Mouse (Mus musculus) hindbrain, postnatal 0 days (tissue): ENCODE measurements around the gene Sorl1. TPM values are rescaled to one million over a fixed set of nuclear protein-coding genes. Genes with fewer than 3 reads are reported as not detected.
A peak's percentile ranks its signal among the peaks of the same experiment; 100 is the strongest.

Experiments
- ATAC-seq: fragments of 200-750 bp; cut with Nextera tagmentation; 2 replicates; pipeline ENCODE4 v1.8.0; 2017; ENCODE audit warnings: mild to moderate bottlenecking, moderate TSS enrichment, moderate library complexity
- DNase-seq: peaks from one replicate; pipeline ENCODE4 v3.0.0-alpha.2; 2015; ENCODE audit warnings: low spot score
- H3K27ac ChIP-seq: fragments of 300-500 bp; sonication (generic); 2 replicates; pipeline ENCODE4 v1.5.1; 2014; ENCODE audit warnings: mild to moderate bottlenecking
- H3K27me3 ChIP-seq: fragments of 300-500 bp; sonication (generic); 2 replicates; pipeline ENCODE4 v1.6.1; 2014; ENCODE audit warnings: low read length, mixed read lengths; ENCODE audit not compliant: insufficient read depth
- H3K36me3 ChIP-seq: fragments of 300-500 bp; sonication (generic); 2 replicates; pipeline ENCODE4 v1.6.1; 2014; ENCODE audit warnings: low read length, mixed read lengths; ENCODE audit not compliant: insufficient read depth
- H3K4me1 ChIP-seq: fragments of 300-500 bp; sonication (generic); 2 replicates; pipeline ENCODE4 v1.6.1; 2014; ENCODE audit warnings: antibody characterized with exemption, low read length, mixed read lengths; ENCODE audit not compliant: insufficient read depth
- H3K4me2 ChIP-seq: fragments of 300-500 bp; sonication (generic); 2 replicates; pipeline ENCODE4 v1.6.1; 2014; ENCODE audit warnings: low read depth, mild to moderate bottlenecking, low read length, moderate library complexity, mixed read lengths
- H3K4me3 ChIP-seq: fragments of 300-500 bp; sonication (generic); 2 replicates; pipeline ENCODE4 v1.5.1; 2014; ENCODE audit warnings: low read length
- H3K9ac ChIP-seq: fragments of 300-500 bp; sonication (generic); replicated peaks from 2 replicates; pipeline ENCODE4 v1.6.1; 2014; ENCODE audit warnings: mild to moderate bottlenecking, low read length, moderate library complexity, mixed read lengths
- H3K9me3 ChIP-seq: fragments of 300-500 bp; sonication (generic); 2 replicates; pipeline ENCODE4 v1.6.1; 2016; ENCODE audit warnings: low read length, mixed read lengths
- CTCF ChIP-seq: IDR thresholded peaks from 2 replicates; pipeline ENCODE4 v1.5.1; 2016; ENCODE audit warnings: antibody characterized with exemption, control low read depth, low read depth
- WGBS: fragments of 180-500 bp; shearing (Covaris S2); extraction: QIAGEN DNeasy Blood & Tissue Kit; methylation state at CpG from one replicate; pipeline ENCODE4 v1.1.7; 2014; 5-methylcytosine and 5-hydroxymethylcytosine counted together
- polyA plus RNA-seq: library from polyadenylated mRNA; unstranded; fragments of >200 nt; fragmentation: Nextera tagmentation; extraction: Ambion mirVana; gene quantifications from 2 replicates; pipeline ENCODE4 v1.2.1, GENCODE M21; 2015
- total RNA-seq: library from RNA; depleted of rRNA; stranded (reverse); fragments of >200 nt; gene quantifications from 2 replicates; pipeline ENCODE4 v1.2.3, GENCODE M21; 2014

The Sorl1 gene
- total and polyA plus RNA-seq, 2 experiments from 2014 or later, result 8.2 to 25.6 TPM

DNA sequence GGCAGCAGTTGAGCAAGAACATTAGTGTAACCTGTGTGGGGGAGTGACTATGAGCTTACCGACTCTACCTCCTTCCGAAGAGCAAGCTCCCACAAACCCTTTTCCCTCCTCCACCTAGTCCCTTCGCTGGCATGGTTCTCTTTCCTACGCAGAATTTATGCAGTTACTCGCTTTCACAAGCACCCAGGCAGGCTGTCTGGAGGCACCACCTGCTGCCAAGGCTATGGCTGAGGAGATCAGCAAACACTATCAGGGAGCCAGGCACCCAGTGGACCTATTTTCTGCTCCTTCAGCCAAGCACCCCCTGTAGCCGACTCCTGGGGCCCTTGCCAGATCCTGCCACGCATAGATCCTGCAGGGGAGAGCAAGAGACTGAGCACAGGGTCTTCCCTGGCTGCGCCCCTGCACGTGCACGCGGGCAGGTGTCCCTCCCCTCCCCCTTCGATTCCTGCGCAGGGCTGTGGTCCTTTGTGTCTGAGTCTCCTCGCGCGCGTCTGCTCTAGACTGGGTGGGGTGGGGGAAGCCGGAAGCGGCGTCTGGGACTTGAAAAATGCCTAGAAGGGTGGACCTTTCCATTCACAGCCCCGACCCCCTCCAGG lies 188.6 kb downstream of the Sorl1 start:
- H3K27ac ChIP-seq, result peak overlapping the region; percentile 90
- H3K27me3 ChIP-seq, result no peaks in the 10 kb centered on the region
- H3K9me3 ChIP-seq, result no peaks in the 10 kb centered on the region
- 3% methylated on average over 21 of the region's 21 CpGs for WGBS
- peak overlapping the region; percentile 33 for H3K4me3 ChIP-seq
- peak overlapping the region; percentile 49 for H3K9ac ChIP-seq
- DNase-seq, result peak; percentile 81
- H3K4me2 ChIP-seq, result peak overlapping the region; percentile 64
- no peaks in the 10 kb centered on the region for H3K36me3 ChIP-seq
- TF ChIP-seq CTCF, result 0 out of 2 replicates have a peak, but pooled peaks have one; percentile 18
- peak; percentile 93 for ATAC-seq
- H3K4me1 ChIP-seq, result peaks cover 17% of the 10 kb centered on the region

DNA sequence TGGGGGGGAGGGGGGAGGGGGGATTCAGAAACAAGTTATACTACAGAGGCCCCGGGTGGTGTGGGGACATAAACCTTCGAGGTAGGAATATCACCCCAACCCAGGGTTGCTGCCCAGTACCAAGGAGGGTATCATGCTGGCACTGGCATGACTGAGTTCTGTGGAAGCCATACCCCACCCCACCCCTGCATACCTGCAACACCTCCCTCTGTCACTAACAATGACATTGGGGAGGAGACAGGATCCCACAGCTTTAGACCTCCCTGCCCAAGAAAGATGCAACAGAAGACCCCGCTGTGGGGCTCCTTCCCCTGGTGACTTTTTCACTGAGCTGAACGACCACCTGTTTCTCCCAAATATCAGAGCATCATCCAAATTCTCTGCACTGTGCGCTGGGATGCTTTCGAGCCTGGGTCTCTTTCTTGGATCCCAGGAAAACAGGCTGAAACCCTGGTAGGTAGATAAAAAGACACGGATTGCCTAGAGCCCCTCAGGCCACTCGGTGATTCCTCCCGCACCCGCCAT lies 189.2 kb downstream of the Sorl1 start:
- no peaks in the 10 kb centered on the region for H3K36me3 ChIP-seq
- no peaks in the 10 kb centered on the region for H3K9me3 ChIP-seq
- peak overlapping the region; percentile 64 for H3K4me2 ChIP-seq
- H3K27me3 ChIP-seq, result no peaks in the 10 kb centered on the region
- peak overlapping the region; percentile 33 for H3K4me3 ChIP-seq
- no peak for ATAC-seq
- DNase-seq, result no peak
- peak overlapping the region; percentile 90 for H3K27ac ChIP-seq
- no peak for TF ChIP-seq CTCF
- H3K4me1 ChIP-seq, result peaks cover 17% of the 10 kb centered on the region
- WGBS, result 15% methylated on average over 10 of the region's 10 CpGs
- peak overlapping the region; percentile 49 for H3K9ac ChIP-seq

DNA sequence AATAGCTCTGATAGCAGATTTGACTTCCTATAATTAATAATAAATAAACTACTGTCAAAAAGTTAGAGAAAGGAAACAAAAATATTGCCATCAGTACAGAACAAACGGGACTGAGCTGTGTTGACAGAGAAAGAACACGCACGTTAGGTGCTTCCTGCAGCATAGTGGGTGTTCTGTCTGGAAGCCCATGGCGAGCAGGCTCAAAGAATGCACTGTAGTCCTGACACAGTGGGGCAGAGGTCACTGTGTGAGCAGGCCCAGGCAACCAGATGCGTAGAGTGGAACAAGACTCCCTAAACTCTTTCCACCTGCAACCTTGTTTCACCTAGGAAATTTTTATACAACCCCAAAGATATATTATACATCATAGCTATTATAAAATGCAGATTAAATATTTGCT lies 194.1 kb downstream of the Sorl1 start:
- Histone ChIP-seq H3K4me2 (no peak overlapping the region), H3K9ac (no peak overlapping the region), H3K9me3 (no peaks in the 10 kb centered on the region), H3K27me3 (no peaks in the 10 kb centered on the region), H3K27ac (no peak overlapping the region), H3K36me3 (no peaks in the 10 kb centered on the region), H3K4me1 (peaks cover 4% of the 10 kb centered on the region), H3K4me3 (no peak overlapping the region)
- no peak for TF ChIP-seq CTCF
- ATAC-seq (no peak), DNase-seq (no peak)
- 57% methylated on average over 5 of the region's 5 CpGs for WGBS

DNA sequence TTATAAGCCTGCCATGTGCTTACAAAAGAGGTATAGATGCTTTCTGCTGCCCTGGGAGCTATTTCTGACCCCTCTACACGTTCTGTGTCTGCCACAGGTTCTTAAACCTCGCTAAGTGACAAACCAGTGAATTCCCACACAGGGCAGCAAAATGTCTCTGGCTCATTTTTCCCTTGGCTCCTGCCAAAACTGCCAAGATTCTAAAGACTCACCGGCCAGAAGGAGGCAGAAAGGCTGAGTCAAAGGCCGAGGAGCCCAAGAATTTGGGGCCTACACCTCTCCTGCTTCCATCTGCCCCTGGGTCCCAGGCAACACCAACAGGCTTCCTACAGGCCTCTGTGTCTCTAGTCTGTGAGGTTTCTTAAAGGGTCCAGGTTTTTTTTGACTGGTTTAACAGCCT lies 198.4 kb downstream of the Sorl1 start:
- no peak for TF ChIP-seq CTCF
- 41% methylated on average over 4 of the region's 4 CpGs for WGBS
- no peak for DNase-seq
- no peaks in the 10 kb centered on the region for H3K27me3 ChIP-seq
- no peak overlapping the region for H3K4me2 ChIP-seq
- no peak overlapping the region for H3K9ac ChIP-seq
- no peaks in the 10 kb centered on the region for H3K9me3 ChIP-seq
- no peak for ATAC-seq
- no peaks in the 10 kb centered on the region for H3K36me3 ChIP-seq
- H3K4me3 ChIP-seq, result no peak overlapping the region
- H3K4me1 ChIP-seq, result no peaks in the 10 kb centered on the region; the same call in 1 of the 2 replicates
- H3K27ac ChIP-seq, result no peak overlapping the region

DNA sequence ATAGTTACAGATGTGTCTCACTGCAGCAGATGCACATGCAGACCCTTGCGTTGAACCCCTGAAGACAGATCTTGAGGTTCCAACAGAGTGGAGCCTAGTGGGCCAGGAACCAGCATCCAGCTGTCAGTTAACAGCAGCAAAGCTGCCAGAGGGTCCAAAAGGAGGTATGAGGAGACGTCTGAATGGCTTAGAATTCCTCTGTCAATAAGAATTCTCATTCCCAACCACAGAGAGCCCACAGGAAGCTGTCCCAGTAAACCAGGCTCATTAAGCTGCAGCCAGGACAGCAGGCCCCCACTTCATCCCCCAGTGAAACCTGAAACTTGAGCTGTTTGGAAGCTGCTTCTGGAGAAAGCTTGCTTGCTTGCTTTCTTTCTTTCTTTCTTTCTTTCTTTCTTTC lies 200.0 kb downstream of the Sorl1 start:
- no peak overlapping the region for H3K4me3 ChIP-seq
- ATAC-seq (no peak), DNase-seq (no peak)
- no peak for TF ChIP-seq CTCF
- H3K27me3 ChIP-seq, result no peaks in the 10 kb centered on the region
- peaks cover 3% of the 10 kb centered on the region; the same call in 1 of the 2 replicates for H3K4me1 ChIP-seq
- no peak overlapping the region for H3K9ac ChIP-seq
- H3K27ac ChIP-seq, result no peak overlapping the region
- H3K9me3 ChIP-seq, result no peaks in the 10 kb centered on the region
- no peaks in the 10 kb centered on the region for H3K36me3 ChIP-seq
- 41% methylated on average over 2 of the region's 2 CpGs for WGBS
- no peak overlapping the region for H3K4me2 ChIP-seq

GRCm38 (mm10) chr9:41922416-41922815 lies 201.7 kb downstream of the Sorl1 start:
- DNase-seq (no peak), ATAC-seq (no peak)
- WGBS, result 87% methylated on average over 6 of the region's 6 CpGs
- no peaks in the 10 kb centered on the region for H3K36me3 ChIP-seq
- no peaks in the 10 kb centered on the region for H3K9me3 ChIP-seq
- H3K4me2 ChIP-seq, result no peak overlapping the region
- H3K4me1 ChIP-seq, result peaks cover 7% of the 10 kb centered on the region; the same call in 1 of the 2 replicates
- no peak overlapping the region for H3K27ac ChIP-seq
- H3K27me3 ChIP-seq, result no peaks in the 10 kb centered on the region
- H3K4me3 ChIP-seq, result no peak overlapping the region
- H3K9ac ChIP-seq, result no peak overlapping the region
- no peak for TF ChIP-seq CTCF
